Mouse (Mus musculus) kidney, postnatal 4 days (tissue): ENCODE measurements around the gene Disp2.

ENCODE experiments used
- DNase-seq, 2 experiments: peaks; one replicate each; pipeline ENCODE4 v3.0.0; 2021; ENCODE audit warnings: mixed read lengths in 2 of 2

The Disp2 gene

GRCm38 (mm10) chr2:118851756-118852155, 72.2 kb downstream of the Disp2 start:
- DNase-seq, result no peak
